Mouse (Mus musculus) testis, adult 2 months (tissue): ENCODE measurements around the gene Etl4.

Experiments used
- CTCF ChIP-seq: fragments of 200-500 bp; IDR thresholded peaks from 2 replicates; pipeline ENCODE4 v1.5.1; 2012; ENCODE audit warnings: low read depth, mild to moderate bottlenecking, inconsistent platforms, low read length, moderate library complexity; ENCODE audit not compliant: control insufficient read depth, insufficient read depth, insufficient replicate concordance
- POLR2A ChIP-seq: fragments of 200-500 bp; IDR thresholded peaks from 2 replicates; pipeline ENCODE4 v1.6.1; 2012; ENCODE audit warnings: low read depth, mild to moderate bottlenecking, inconsistent platforms, low read length, moderate library complexity; ENCODE audit not compliant: control insufficient read depth

- TF ChIP-seq CTCF = no peak
- no peak for TF ChIP-seq POLR2A
These were observed 769.2 kb downstream of the Etl4 start for GRCm38 (mm10) chr2:20678793-20679192.
